ENCODE assay signal across 11 mouse cellular contexts in genomic region chr13:115687426-115687825, GRCm38 (mm10).
DNase-seq lines count a peak whose midpoint lies in the region; ATAC-seq and TF ChIP-seq lines count a peak whose summit lies in the region.
"Had no signal": no experiment of that assay in that cellular context is flagged by ENCODE, and none has a peak within 500 bp of the region (broad histone marks: within the 10 kb centered on the region; RNA-seq: fewer than 3 reads in every experiment).

No protein-coding gene starts in this region.

- peaks cover 11% of the 10 kb centered on the region for H3K27me3 ChIP-seq in forebrain, embryonic 13.5 days
- H3K27me3 ChIP-seq in limb, embryonic 10.5 days (ENCODE audit: low read depth, poor library complexity, severe bottlenecking): no peaks in the 10 kb centered on the region

- no peak overlapping the region for H3K4me2 ChIP-seq in forebrain, embryonic 13.5 days

- peak; percentile 13 to 37 for DNase-seq in cerebellum, postnatal 14 days
- DNase-seq in cerebellum, postnatal 36 days: no peak
- DNase-seq in limb, embryonic 10.5 days (ENCODE audit: low spot score): peak; percentile 35
- DNase-seq in retina, embryonic 14.5 days (ENCODE audit: low spot score): peak; percentile 78
- no peak for DNase-seq in gastrocnemius, adult 8-10 months (ENCODE audit: low spot score in 2 of 2)
- no peak for DNase-seq in gastrocnemius, adult 2 months
- DNase-seq in gastrocnemius, postnatal 4 days (ENCODE audit: low spot score in 2 of 2): no peak
- DNase-seq: cerebellum, adult 9-10 months; gastrocnemius, postnatal 10 days; liver, postnatal 0 days had no signal

- no peaks in the 10 kb centered on the region for H3K9me3 ChIP-seq in forebrain, embryonic 13.5 days (replicated peaks)
- no peaks in the 10 kb centered on the region for H3K9me3 ChIP-seq in limb, embryonic 10.5 days (replicated peaks)

- no peak overlapping the region for H3K4me3 ChIP-seq in forebrain, embryonic 13.5 days
- no peak overlapping the region for H3K4me3 ChIP-seq in limb, embryonic 10.5 days
- no peak overlapping the region for H3K4me3 ChIP-seq in gastrocnemius, adult 2 months

- intact Hi-C loops in gastrocnemius, adult 2 months (cut with DNase I): no loop called here

- no peak overlapping the region for H3K27ac ChIP-seq in forebrain, embryonic 13.5 days
- H3K27ac ChIP-seq in limb, embryonic 10.5 days: no peak overlapping the region
- no peak overlapping the region for H3K27ac ChIP-seq in gastrocnemius, adult 2 months

- H3K36me3 ChIP-seq in forebrain, embryonic 13.5 days (ENCODE audit: poor library complexity, severe bottlenecking): no peaks in the 10 kb centered on the region
- H3K36me3 ChIP-seq in limb, embryonic 10.5 days: no peaks in the 10 kb centered on the region

- TF ChIP-seq CTCF in gastrocnemius, adult 2 months (IDR thresholded peaks at IDR 0.05): no peak

- WGBS in forebrain, embryonic 13.5 days: 2% methylated on average over 4 of the region's 4 CpGs
- 40% methylated on average over 4 of the region's 4 CpGs for WGBS in limb, embryonic 10.5 days

- peak; percentile 93 for ATAC-seq in forebrain, embryonic 13.5 days
- ATAC-seq: liver, postnatal 0 days had no signal

- no peak overlapping the region for H3K9ac ChIP-seq in forebrain, embryonic 13.5 days
- H3K9ac ChIP-seq: liver, postnatal 0 days had no signal

- peaks cover 7% of the 10 kb centered on the region for H3K4me1 ChIP-seq in forebrain, embryonic 13.5 days
- peaks cover 7% of the 10 kb centered on the region for H3K4me1 ChIP-seq in limb, embryonic 10.5 days

Comparison
In these comparisons a context has a peak if more than half of its experiments do, and no peak if none do; other contexts are left out.
1. DNase-seq: peak in cerebellum, postnatal 14 days (2 of 2), limb, embryonic 10.5 days (single experiment) and retina, embryonic 14.5 days (single experiment); none in cerebellum, postnatal 36 days (0 of 2), gastrocnemius, adult 8-10 months (0 of 2), gastrocnemius, adult 2 months (single experiment) and gastrocnemius, postnatal 4 days (0 of 2).